Mouse (Mus musculus) megakaryocyte-erythroid progenitor cell, adult 5-6 weeks (primary cell): Measurements from ENCODE around the gene Arid4a. TPM values are rescaled to one million over a fixed set of nuclear protein-coding genes. Genes with fewer than 3 reads are reported as not detected.
"Not testable (repeated sequence)": the region's sequence is repeated elsewhere in the genome, so short reads cannot be mapped to it uniquely, and the experiment has no call there.

Experiments used
- ATAC-seq: replicated peaks from 2 replicates; pipeline ENCODE4 v1.8.0; 2016; ENCODE audit warnings: mild to moderate bottlenecking, inconsistent platforms; ENCODE audit not compliant: severe bottlenecking, poor library complexity, low FRiP score, low TSS enrichment
- total RNA-seq, 2 experiments: library from RNA; stranded (forward) in 1 of 2; stranded (reverse) in 1 of 2; fragments of 200-1000, 215-1000 nt in 1 of 2; fragments of >200 nt in 1 of 2; fragmentation: Nextera tagmentation in 1 of 2; gene quantifications; 2 replicates each; pipeline ENCODE4 v1.2.3; 2014 to 2017

Gene Arid4a
- total RNA-seq, 2 experiments from 2014 or later: 23.4 to 58.0 TPM

DNA sequence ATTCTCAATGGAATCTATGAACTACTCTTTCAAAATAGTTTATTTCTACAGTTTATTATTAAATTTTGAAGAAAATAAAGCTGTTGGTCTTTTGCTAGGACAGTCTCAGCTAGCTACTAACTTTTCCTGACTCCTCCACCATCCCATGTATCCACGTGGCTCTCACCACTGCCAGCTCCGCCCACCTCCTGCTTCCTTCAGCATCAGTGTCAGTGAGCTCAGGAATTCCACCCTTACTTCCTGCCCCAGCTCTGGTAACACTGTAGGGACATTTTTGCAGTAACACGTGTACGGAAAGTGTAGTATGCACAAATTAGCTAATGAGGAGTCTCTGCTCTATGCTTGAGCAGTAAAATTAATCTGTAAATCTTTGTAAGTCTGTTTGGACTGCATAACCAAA, 6.0 kb upstream of the Arid4a start:
- no peak for ATAC-seq

DNA sequence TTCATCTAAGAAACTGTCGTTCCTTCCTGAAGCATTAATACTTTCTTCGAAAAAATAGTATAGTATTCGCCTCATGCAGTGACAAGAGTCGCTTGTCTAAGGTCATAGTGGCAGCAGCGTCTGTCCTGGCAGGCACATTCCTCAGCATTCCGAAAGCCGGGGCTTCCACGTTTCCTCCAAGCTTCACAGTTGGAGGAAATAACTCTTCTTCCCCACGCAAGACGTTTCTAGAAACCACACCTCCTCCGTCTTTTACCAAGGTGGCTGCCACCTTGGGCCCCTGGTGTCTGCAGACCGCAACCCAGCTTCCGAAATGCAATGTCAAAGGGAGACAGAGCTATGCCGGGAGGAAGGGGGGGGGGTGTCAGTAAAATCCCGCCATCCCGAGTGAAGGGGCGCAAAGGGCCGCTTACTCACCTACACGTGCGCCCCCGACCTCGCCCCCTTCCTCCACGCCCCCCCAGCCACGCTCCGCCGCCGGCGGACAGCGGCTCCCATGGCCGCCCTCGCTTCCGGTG, 886 bp upstream of the Arid4a start:
- ATAC-seq: peak; percentile 57

DNA sequence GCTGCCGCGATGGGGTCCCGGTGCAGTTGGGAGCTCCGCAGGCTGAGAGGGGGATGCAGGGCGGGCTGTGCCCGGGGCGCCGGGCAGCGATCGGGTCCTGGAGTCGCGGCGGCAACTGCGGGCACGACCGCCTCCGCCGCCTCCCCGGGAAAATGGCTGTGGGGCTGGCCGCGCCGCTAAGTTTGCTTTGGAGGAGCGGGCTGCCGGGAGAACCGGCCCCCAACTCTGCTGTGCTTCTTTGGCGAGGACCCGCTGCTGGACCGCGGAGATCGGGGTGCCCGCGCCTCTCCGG, 367 bp downstream of the Arid4a start:
- no peak for ATAC-seq

DNA sequence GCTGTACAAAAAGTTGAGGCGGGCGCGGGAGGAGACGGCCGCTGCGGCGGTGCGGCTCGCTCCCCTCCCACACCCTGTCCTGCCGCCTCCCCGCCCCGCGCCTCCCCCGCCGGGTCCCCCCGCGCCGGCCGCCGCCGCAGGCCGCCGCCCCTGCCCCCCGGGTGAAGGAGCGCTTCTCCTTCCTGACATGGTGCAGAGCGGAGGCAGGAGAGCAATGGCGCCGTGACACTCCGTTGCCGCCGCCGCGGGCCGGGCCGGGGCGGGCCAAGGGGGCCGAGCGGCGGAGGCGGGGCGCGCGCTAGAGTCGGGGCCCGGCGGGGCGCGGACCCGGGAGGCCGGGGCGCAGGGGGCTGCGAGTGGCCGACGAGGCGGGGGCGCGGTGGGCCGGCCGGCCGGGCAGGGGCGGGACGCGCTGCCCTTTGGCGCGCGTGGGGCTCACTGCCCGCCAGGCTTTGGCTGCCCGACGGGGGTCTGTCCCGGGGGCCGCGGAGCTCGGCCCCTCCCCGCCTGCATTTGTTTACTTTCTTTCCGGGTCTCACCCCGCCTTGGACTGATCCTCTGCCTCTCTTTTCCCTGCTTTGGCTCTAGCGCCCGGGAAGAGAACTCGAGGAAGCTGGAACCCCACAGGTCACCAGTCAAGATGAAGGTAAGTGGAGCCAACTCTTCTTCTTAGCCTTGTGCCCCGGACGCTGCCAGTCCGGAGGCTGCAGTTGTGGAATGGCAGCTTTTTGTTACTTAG, 882 bp downstream of the Arid4a start:
- no peak for ATAC-seq

DNA sequence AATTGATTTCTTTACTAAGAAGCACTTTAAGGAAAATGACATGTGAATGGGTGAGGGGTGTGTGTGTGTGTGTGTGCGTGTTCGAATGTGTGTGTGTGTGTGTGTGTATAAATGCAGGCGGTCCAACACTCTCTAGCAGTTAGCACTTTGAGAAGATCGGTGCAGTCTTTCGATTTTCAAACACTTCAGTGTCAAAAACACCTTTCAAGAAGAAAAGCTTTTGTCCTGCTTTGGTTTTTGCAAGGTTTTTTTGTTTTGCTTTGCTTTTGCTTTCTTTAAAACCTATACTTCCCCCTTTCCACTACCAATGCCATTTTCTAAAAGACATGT, 1.4 kb downstream of the Arid4a start:
- no peak for ATAC-seq

DNA sequence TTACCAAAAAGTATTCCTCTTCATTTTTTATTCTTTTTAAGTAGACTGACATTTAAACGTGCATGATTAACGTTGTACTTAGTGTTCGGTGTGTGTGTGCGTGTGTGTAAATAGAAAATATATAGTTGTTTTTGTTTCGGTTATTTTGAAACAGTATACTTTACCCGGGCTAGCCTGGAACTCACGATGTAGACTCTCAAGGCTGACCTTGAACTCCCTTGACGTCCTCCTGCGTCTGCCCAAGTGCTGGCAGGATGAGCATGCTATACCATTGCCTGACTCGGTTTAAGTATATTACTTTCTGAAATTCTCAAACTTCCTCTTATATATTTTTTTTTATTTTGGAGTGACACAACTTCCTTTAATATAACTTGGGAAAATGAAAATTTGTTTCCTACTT, 2.0 kb downstream of the Arid4a start:
- no peak for ATAC-seq

DNA sequence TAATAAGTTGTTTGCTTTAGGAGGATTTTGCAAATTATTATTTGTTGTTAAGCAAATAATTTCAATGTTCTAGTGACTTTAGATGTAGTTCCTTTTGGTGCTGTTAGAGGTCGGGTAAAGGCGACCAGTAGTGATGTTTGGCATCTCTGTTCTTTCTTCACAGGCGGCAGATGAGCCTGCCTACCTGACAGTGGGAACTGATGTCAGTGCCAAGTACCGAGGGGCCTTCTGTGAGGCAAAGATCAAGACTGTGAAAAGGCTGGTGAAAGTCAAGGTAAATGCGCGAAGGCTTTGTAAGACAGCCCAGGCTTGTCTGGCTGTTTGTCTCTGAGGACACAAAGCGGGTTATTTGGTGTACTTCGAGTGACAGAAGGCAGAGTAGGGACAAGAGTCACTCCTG, 3.4 kb downstream of the Arid4a start:
- no peak for ATAC-seq

DNA sequence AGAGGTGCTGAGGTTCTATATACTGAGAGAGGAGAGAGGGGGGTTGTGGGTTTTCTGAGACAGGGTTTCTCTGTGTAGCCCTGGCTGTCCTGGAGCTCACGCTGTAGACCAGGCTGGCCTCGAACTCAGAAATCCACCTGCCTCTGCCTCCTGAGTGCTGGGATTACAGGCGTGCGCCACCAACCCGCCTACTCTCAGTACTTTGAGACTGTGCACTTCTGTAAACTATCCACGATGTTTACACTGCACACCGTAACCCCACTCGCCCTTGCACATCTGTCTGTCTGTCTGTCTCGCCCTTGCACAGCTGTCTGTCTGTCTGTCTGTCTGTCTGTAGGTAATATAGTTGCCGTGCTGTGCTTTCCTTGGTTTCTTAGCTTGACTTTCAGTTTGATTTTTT, 8.6 kb downstream of the Arid4a start:
- ATAC-seq: no peak

DNA sequence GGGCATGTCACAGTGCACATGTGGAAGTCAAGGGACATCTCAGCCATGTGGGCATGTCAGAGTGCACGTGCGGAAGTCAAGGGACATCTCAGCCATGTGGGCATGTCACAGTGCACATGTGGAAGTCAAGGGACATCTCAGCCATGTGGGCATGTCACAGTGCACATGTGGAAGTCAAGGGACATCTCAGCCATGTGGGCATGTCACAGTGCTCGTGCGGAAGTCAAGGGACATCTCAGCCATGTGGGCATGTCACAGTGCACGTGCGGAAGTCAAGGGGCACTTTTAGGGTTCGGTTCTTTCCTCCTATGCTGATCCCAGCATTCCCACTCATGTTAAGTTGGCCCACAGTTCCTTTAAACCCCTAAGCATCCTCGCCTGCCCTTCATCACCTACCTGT, 12.5 kb downstream of the Arid4a start:
- ATAC-seq: not testable (repeated sequence)

DNA sequence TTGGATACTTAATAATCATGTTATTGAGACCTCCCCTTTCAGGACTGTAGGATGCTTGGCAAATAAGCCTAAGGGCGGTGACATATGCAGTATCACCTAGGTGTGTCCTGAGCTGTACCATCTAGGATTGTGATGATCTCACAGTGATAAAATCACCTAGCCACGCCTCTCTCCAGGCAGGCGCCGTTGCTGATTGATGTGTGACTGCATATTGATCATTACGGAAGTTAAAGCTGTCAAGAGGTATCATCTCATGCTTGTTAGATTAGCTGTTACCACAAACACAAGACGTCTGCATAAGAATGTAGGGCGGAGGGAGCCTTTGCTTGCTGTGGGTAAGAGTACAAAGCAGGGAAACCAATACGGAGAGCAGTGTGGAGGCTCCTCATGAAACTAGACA, 14.5 kb downstream of the Arid4a start:
- no peak for ATAC-seq

DNA sequence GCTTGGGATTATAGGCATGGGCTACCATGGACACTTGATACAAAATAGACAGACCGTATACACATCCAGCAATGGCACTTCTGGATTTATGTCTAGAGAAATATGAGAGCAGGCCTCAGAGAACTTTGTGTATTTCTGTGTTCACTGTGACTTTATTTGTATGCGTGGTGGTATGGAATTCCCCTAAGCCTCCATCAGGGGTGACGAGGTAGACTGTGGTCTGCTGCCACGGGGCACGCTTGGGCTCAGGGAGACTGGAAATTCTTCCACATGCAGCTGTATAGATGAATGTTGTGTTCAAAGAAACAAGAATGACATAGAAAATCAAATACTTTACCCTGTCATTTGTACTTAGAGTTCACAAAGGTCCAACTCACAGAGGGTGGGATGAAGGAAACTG, 14.9 kb downstream of the Arid4a start:
- no peak for ATAC-seq

DNA sequence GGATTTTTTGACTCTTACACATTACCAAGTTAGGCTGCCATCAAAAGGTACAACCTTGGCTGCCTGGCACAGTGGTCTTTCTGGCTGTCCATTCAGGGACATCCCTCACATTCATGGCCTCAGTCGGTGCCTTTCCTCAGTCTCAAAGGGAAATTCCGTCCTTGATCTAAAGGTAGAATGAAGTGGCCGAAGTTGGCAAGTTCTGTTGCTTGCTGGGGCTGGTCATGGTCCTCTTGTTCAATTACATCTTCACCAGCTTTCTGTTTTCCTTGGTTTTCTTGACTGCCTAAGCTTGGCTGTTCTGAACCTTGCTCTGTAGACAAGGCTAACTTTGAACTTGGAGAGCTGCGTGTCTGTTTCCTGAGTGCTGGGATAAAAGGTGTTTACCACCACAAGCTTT, 20.0 kb downstream of the Arid4a start:
- ATAC-seq: no peak

DNA sequence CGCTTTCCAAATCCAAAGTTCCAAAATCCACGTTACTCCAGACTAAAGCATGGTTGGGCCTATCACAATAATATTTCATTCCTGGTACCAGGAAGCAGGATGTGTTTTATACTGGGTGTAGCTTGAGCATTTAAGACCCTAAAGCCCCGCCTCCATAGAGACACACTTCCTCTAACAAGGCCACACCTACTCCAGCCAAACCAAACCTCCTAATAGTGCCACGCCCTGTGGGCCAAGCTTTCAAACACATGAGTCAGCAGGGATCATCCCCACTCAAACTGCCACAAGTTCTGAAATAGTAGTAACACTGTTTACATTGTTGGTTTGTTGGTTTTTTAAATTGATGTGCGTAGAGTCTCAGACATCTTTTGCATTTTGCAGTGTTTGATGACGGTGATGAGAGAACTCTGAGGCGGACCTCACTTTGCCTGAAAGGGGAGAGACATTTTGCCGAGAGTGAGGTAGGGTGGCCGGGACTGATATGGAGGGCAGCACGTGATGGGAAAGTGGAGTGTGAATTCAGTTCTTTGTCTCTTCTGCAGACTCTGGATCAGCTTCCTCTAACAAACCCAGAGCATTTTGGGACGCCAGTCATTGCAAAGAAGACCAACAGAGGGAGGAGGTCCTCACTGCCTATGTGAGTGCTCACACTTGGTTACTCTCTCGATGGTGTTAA, 21.1 kb downstream of the Arid4a start:
- ATAC-seq: peak; percentile 60; the same call in 1 of the 2 replicates

DNA sequence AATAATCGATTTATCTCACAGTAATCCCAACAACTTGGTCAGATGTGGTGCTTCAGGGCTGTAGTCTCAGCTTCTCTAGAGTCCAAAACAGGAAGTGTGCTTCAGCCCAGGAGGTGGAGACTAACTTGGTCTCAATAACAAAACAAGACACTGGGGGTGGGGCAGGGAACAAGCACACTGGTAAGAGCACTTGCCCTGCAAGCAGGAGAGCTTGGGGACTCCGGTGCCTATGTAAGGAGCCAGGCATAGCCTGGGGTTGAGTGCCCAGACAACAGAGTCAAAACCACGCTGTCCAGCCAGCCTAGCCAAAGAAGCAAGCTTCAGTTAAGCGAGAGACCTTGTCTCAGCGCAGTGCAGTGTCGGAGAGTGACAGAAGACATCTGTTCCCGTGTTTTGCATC, 24.7 kb downstream of the Arid4a start:
- peak; percentile 56 for ATAC-seq

DNA sequence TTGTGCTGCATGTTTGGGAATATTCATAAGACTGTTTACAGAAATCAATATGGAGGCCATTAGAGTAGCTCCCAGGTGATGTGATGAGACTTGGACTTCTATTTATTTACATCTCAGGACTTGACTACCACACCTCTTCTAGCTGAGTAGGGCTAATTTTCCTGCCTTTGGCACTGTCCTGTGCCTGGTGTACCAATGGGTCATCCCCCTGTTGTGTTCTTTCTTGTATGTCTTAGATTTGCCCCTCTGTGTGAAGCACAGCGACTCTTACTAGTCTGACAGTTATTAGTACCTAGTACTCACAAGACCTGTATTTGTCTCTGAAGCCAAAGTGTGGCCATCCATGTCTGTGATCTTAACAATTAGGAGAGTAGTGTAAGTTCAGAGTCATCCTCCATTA, 26.7 kb downstream of the Arid4a start:
- ATAC-seq: no peak

DNA sequence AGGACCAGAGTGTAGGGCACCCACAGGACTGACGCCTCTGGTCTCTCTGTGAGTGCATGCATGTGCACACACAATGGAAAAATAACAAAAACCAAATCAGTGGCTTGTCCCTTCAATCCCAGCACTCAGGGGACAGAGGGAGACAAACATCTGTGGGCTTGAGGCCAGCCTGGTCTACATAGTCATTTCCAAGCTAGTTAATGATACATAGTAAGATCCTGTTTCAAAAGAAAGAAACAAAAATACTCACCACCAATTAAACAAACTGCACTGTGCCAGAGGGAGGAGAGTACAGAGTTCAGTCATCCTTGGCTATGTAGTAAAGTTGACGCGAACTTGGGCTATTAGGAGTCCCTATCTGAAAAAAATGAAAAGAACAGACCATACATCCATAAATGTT, 27.8 kb downstream of the Arid4a start:
- ATAC-seq: no peak

DNA sequence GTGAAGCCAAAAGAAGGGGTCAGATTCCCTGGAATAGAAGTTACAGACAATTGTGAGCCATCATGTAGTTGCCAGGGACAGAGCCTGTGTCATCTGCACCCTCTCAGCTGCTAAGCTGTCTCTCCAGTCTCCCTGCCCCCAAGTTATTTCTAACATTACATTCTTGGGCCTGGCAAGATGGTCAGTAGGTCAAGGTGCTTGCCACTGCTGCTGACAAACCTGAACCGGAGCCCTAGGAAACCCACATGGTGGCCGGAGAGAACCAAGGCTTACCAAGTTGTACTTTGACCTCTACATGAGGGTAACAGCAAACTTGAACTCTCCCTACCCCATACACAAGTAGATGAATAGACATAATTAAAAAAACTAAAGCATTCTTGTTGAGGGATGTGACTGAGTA, 28.7 kb downstream of the Arid4a start:
- no peak for ATAC-seq

DNA sequence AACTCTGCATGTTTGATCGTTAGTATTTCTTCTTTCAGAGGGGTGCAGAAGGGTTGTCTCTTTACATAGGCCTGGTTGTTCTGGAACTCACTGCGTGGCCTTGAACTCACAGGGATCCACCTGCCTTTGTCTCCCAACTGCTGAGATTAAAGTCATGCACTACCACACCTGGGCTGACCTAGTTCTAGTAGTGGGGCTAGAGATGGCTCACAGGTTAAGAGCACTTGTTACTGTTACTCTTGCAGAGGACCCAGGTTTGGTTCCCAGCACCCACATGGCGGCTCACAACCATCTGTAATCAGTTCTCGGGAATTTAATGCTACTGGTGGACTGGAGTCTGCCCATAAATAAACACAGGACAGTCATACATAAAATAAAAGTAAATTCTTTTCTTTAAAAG, 30.7 kb downstream of the Arid4a start:
- no peak for ATAC-seq

DNA sequence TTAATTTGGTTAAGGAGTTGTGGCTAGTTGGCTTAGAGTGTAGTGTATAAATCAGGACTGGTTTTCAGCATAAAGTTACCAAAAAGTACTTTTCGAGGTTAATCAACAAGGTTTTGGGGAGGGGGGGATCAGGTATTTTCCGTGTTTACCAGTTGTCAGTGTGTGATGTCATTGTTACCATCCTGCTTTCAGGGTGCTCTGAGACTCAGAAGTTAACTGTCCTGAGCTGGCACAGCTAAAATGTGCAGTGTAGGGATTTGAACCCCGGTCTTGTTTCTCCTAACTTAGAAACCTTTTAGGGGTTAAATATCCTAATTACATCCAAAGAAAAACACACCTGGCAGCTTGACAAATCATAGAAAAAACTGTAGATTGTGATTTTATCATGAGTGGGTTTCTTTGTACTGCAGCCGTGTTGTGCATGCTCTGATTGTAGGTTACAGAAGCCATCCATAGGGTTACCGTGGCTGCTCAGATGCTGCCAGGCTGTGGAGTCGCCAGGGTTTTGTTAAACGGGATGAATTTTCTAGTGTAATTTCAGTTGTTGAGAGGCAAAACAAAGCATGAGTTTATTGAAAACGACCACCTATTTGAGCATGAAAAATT, 31.8 kb downstream of the Arid4a start:
- no peak for ATAC-seq

DNA sequence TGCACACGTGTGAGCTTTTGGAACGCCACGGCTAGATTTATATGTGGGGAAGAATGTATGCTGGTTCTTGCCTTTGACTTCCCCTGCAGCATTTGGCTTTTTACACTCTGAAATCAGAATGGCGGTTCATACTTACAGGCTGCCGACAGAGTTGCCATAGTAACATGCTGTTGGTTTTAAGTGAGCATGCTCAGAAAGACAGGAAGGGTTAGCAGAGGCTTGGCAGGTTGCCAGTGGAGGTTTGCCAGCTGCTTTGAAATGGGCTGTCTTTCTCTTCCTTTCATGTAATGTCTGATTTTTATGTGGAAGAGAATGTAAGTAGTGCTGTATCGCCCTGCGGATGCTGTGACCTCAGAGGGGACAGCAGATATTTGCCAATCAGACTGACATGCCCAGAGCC, 32.3 kb downstream of the Arid4a start:
- ATAC-seq: peak; percentile 81

DNA sequence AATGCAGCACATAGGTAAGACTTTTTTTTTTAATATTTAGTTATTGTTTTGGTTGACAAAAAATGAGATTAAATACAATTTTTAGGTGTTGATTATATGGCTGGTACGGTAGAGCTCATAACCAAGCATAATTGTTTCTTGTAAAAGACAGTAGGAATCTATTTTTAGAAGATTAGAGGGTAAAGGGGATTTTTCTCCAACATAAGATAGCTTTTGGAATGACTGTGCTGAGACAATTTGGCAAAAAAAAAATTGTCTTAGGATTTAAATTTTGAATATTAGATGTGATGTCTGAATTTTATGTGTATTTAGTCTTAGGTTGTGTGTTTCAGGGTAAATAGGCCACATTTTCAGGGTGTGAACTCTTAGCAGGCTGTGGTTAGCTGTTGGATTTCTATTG, 32.8 kb downstream of the Arid4a start:
- no peak for ATAC-seq
